Mouse (Mus musculus): ENCODE results near the gene Hspb11. TPM values are rescaled to one million over a fixed set of nuclear protein-coding genes. Genes with fewer than 3 reads are reported as not detected.

Hspb11 gene
- 38.5 and 49.4 TPM in 2 replicates for polyA plus RNA-seq (2015; fragmentation: Nextera tagmentation; extraction: Ambion mirVana)

GRCm38 (mm10) chr4:107253125-107254091 is at the start of gene Hspb11, which contains the start of gene Lrrc42:
Gene Hspb11, plus strand, starts transcription at chr4:107253593.
Gene Lrrc42, minus strand, starts transcription at chr4:107253532.

GRCm38 (mm10) chr4:107208880-107209279 is 44.5 kb upstream of the Hspb11 start, which contains the start of gene Ldlrad1:
Gene Ldlrad1, plus strand, starts transcription at chr4:107209180.

GRCm38 (mm10) chr4:107306966-107307365 is 53.6 kb downstream of the Hspb11 start, which contains the start of gene Dio1:
Gene Dio1, minus strand, starts transcription at chr4:107307169.

GRCm38 (mm10) chr4:107313690-107314478 is 60.5 kb downstream of the Hspb11 start, which contains the start of gene Yipf1:
Gene Yipf1, plus strand, starts transcription at chr4:107314363.

Other genes starting within 250 kb of the Hspb11 start
- gene Mrpl37, start 186.7 kb upstream of the Hspb11 start, polyA plus RNA-seq (2015; fragmentation: Nextera tagmentation; extraction: Ambion mirVana) = 83.1 and 86.6 TPM in 2 replicates
- gene Cyb5rl, start 186.6 kb upstream of the Hspb11 start, polyA plus RNA-seq (2015; fragmentation: Nextera tagmentation; extraction: Ambion mirVana) = 3.3 and 4.9 TPM in 2 replicates
- 0.12 and 0.14 TPM in 2 replicates for gene Cdcp2, start 156.7 kb upstream of the Hspb11 start, polyA plus RNA-seq (2015; fragmentation: Nextera tagmentation; extraction: Ambion mirVana)
- gene Tmem59, start 75.2 kb upstream of the Hspb11 start, polyA plus RNA-seq (2015; fragmentation: Nextera tagmentation; extraction: Ambion mirVana) = 398 and 438 TPM in 2 replicates
- 20.8 and 25.4 TPM in 2 replicates for gene Tceanc2, start 74.5 kb upstream of the Hspb11 start, polyA plus RNA-seq (2015; fragmentation: Nextera tagmentation; extraction: Ambion mirVana)
- gene Ldlrad1, start 44.4 kb upstream of the Hspb11 start, polyA plus RNA-seq (2015; fragmentation: Nextera tagmentation; extraction: Ambion mirVana) = not detected in 2 replicates
- 52.2 and 55.7 TPM in 2 replicates for gene Lrrc42, start 61 bp upstream of the Hspb11 start, polyA plus RNA-seq (2015; fragmentation: Nextera tagmentation; extraction: Ambion mirVana)
- gene Dio1, start 53.6 kb downstream of the Hspb11 start, polyA plus RNA-seq (2015; fragmentation: Nextera tagmentation; extraction: Ambion mirVana) = not detected in 2 replicates
- 78.6 and 80.5 TPM in 2 replicates for gene Yipf1, start 60.8 kb downstream of the Hspb11 start, polyA plus RNA-seq (2015; fragmentation: Nextera tagmentation; extraction: Ambion mirVana)
- 15.0 and 15.3 TPM in 2 replicates for gene Ndc1, start 114.2 kb downstream of the Hspb11 start, polyA plus RNA-seq (2015; fragmentation: Nextera tagmentation; extraction: Ambion mirVana)
- 4.1 and 4.9 TPM in 2 replicates for gene Glis1, start 181.0 kb downstream of the Hspb11 start, polyA plus RNA-seq (2015; fragmentation: Nextera tagmentation; extraction: Ambion mirVana)

Measured in neural tube, postnatal 0 days (tissue).